Mouse (Mus musculus) erythroblast, embryonic 14.5 days (primary cell): Measurements from ENCODE around the gene Usb1.

Experiments
- GATA1 ChIP-seq: IDR thresholded peaks from 2 replicates; pipeline ENCODE4 v1.6.1; 2012; ENCODE audit warnings: low read length, inconsistent platforms, mixed read lengths
- TAL1 ChIP-seq: IDR thresholded peaks from 3 replicates; pipeline ENCODE4 v1.6.1; 2012; ENCODE audit warnings: low read length, inconsistent platforms, mixed read lengths

GRCm38 (mm10) chr8:95360181-95361015 lies 28.3 kb downstream of the Usb1 start:
- TF ChIP-seq GATA1 (no peak), TAL1 (no peak)
